Mouse (Mus musculus) lung, embryonic 16.5 days (tissue): ENCODE results near the gene Cnot6l. TPM values are rescaled to one million over a fixed set of nuclear protein-coding genes. Genes with fewer than 3 reads are reported as not detected.

Experiments
- ATAC-seq: fragments of 200-750 bp; cut with Nextera tagmentation; 2 replicates; pipeline ENCODE4 v1.8.0; 2017; ENCODE audit warnings: low read depth, mild to moderate bottlenecking, moderate library complexity
- H3K27ac ChIP-seq: fragments of 300-500 bp; sonication (generic); 2 replicates; pipeline ENCODE4 v1.5.1; 2014; ENCODE audit warnings: mild to moderate bottlenecking, control low read depth, low read length
- H3K27me3 ChIP-seq: fragments of 300-500 bp; sonication (generic); 2 replicates; pipeline ENCODE4 v1.6.1; 2014; ENCODE audit warnings: low read depth, low read length, mixed read lengths; ENCODE audit not compliant: control insufficient read depth, insufficient read depth
- H3K36me3 ChIP-seq: fragments of 300-500 bp; sonication (generic); 2 replicates; pipeline ENCODE4 v1.6.1; 2014; ENCODE audit warnings: low read length; ENCODE audit not compliant: control insufficient read depth, insufficient read depth
- H3K4me1 ChIP-seq: fragments of 300-500 bp; sonication (generic); replicated peaks from 2 replicates; pipeline ENCODE4 v1.6.1; 2014; ENCODE audit warnings: low read length, mixed read lengths; ENCODE audit not compliant: control insufficient read depth, insufficient read depth
- H3K4me2 ChIP-seq: fragments of 300-500 bp; sonication (generic); 2 replicates; pipeline ENCODE4 v1.6.1; 2014; ENCODE audit warnings: low read depth, low read length, control low read depth
- H3K4me3 ChIP-seq: fragments of 300-500 bp; sonication (generic); 2 replicates; pipeline ENCODE4 v1.5.1; 2014; ENCODE audit warnings: mild to moderate bottlenecking, low read length, control low read depth
- H3K9ac ChIP-seq: fragments of 300-500 bp; sonication (generic); 2 replicates; pipeline ENCODE4 v1.6.1; 2014; ENCODE audit warnings: low read length, control low read depth
- H3K9me3 ChIP-seq: fragments of 300-500 bp; sonication (generic); 2 replicates; pipeline ENCODE4 v1.6.1; 2016; ENCODE audit warnings: low read length; ENCODE audit not compliant: control insufficient read depth
- WGBS: fragments of 180-500 bp; shearing (Covaris S2); extraction: QIAGEN DNeasy Blood & Tissue Kit; methylation state at CpG from one replicate; pipeline ENCODE4 v1.1.7; 2014; 5-methylcytosine and 5-hydroxymethylcytosine counted together
- polyA plus RNA-seq: library from polyadenylated mRNA; unstranded; fragments of >200 nt; fragmentation: Nextera tagmentation; extraction: Ambion mirVana; gene quantifications from 2 replicates; pipeline ENCODE4 v1.2.1, GENCODE M21; 2015

The Cnot6l gene
- polyA plus RNA-seq, 1 experiment from 2014 or later, result 18.9 TPM

- Histone ChIP-seq H3K4me3 (no peak overlapping the region), H3K36me3 (no peaks in the 10 kb centered on the region), H3K4me1 (no peaks in the 10 kb centered on the region), H3K9ac (no peak overlapping the region), H3K27me3 (no peaks in the 10 kb centered on the region), H3K27ac (peak overlapping the region; percentile 46; the same call in 1 of the 2 replicates), H3K4me2 (no peak overlapping the region), H3K9me3 (no peaks in the 10 kb centered on the region)
- 44% methylated on average over 2 of the region's 2 CpGs for WGBS
- ATAC-seq, result peak; percentile 51; the same call in 1 of the 2 replicates
These were observed 32.6 kb upstream of the Cnot6l start for GRCm38 (mm10) chr5:96196547-96197052.

DNA sequence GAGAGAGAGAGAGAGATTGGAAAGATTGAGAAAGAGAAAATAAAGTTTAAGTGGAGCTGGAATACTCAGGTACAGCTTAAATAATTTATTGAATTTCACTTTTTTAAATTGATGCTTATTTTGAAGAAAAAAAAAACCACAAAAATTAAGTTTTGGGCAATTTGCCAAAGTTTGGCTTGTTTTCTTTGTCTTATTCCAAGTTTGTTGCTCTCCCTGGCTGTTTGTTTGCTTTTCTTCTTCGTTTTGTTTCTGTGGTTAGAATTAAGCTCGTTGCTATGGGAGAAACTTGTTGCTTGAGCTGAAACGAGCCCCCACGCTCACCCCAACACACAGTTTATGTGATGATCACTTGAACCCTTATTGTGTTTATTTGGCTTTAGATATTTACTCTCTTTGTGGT is 27.3 kb upstream of the Cnot6l start:
- ATAC-seq, result no peak
- Histone ChIP-seq H3K36me3 (no peaks in the 10 kb centered on the region), H3K27ac (no peak overlapping the region), H3K9me3 (no peaks in the 10 kb centered on the region), H3K4me3 (no peak overlapping the region), H3K4me1 (no peaks in the 10 kb centered on the region), H3K4me2 (no peak overlapping the region), H3K27me3 (no peaks in the 10 kb centered on the region), H3K9ac (no peak overlapping the region)
- 22% methylated on average over 4 of the region's 4 CpGs for WGBS

- H3K9ac ChIP-seq, result no peak overlapping the region
- WGBS, result 100% methylated on average over 1 of the region's 1 CpGs
- H3K36me3 ChIP-seq, result no peaks in the 10 kb centered on the region
- H3K4me1 ChIP-seq, result no peaks in the 10 kb centered on the region
- H3K9me3 ChIP-seq, result no peaks in the 10 kb centered on the region
- no peak for ATAC-seq
- H3K27ac ChIP-seq, result no peak overlapping the region
- H3K4me3 ChIP-seq, result no peak overlapping the region
- no peak overlapping the region for H3K4me2 ChIP-seq
- H3K27me3 ChIP-seq, result no peaks in the 10 kb centered on the region
These were observed 25.8 kb upstream of the Cnot6l start for GRCm38 (mm10) chr5:96189761-96190160.

GRCm38 (mm10) chr5:96183987-96184386 is 20.0 kb upstream of the Cnot6l start:
- Histone ChIP-seq H3K9me3 (no peaks in the 10 kb centered on the region), H3K36me3 (no peaks in the 10 kb centered on the region), H3K4me1 (no peaks in the 10 kb centered on the region), H3K27ac (no peak overlapping the region), H3K4me2 (no peak overlapping the region), H3K27me3 (no peaks in the 10 kb centered on the region), H3K4me3 (no peak overlapping the region), H3K9ac (no peak overlapping the region)
- no peak for ATAC-seq
- 31% methylated on average over 2 of the region's 2 CpGs for WGBS

DNA sequence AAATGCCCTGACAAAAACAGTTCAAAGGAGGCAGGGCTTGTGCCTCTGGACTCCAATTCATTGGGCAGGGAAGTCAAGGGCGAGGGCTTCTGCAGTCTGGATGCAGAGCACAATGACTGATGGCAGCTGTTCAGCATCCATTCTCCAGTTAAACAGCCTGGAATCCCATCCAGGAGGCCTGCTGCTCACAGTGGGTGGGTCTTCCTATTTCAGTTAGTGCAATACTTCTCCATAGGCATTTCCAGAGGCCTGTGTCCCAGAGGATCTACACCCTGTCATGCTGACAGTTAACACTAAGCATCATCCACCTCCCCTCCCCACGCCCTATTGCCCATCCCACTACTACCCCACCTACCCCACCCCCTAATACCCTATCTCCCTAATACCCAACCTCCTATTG is 19.2 kb upstream of the Cnot6l start:
- no peak for ATAC-seq

DNA sequence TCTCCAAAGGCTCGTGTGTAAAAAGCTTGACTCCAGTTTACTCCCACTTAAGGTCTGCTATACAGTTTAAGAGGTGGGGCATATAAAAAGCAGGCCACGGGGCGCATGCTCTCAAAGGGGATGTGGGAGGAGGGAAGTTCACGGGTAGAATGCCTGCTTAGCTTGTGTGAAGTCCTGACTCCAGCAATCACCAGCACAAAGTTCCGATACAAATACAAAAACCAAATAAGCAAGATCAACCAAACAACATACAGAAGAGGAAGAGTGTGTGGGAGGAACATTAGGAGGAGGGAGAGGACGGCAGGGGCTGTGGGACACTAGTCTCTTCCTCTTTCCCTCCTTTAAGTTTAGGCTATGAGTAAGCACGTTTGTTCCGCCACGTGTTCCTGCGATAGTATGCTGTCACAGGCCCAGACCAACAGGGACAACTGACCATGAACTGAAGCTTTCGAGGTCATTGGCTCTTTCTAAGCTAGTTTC is 12.9 kb upstream of the Cnot6l start:
- H3K27ac ChIP-seq, result no peak overlapping the region; the same call in 1 of the 2 replicates
- H3K4me1 ChIP-seq, result no peaks in the 10 kb centered on the region
- H3K27me3 ChIP-seq, result no peaks in the 10 kb centered on the region
- H3K4me3 ChIP-seq, result peak overlapping the region; percentile 27
- ATAC-seq, result no peak
- H3K9me3 ChIP-seq, result no peaks in the 10 kb centered on the region
- H3K9ac ChIP-seq, result peak overlapping the region; percentile 2; the same call in 1 of the 2 replicates
- H3K36me3 ChIP-seq, result no peaks in the 10 kb centered on the region
- peak overlapping the region; percentile 51 for H3K4me2 ChIP-seq
- 54% methylated on average over 11 of the region's 11 CpGs for WGBS

More for the DNA sequence above, 19.2 kb upstream of the Cnot6l start:
- no peaks in the 10 kb centered on the region for H3K9me3 ChIP-seq
- no peaks in the 10 kb centered on the region for H3K36me3 ChIP-seq
- H3K9ac ChIP-seq, result no peak overlapping the region
- no peak overlapping the region for H3K4me2 ChIP-seq
- H3K4me3 ChIP-seq, result no peak overlapping the region
- H3K27me3 ChIP-seq, result no peaks in the 10 kb centered on the region
- no peaks in the 10 kb centered on the region for H3K4me1 ChIP-seq
- WGBS, result 82% methylated on average over 2 of the region's 2 CpGs
- H3K27ac ChIP-seq, result no peak overlapping the region

DNA sequence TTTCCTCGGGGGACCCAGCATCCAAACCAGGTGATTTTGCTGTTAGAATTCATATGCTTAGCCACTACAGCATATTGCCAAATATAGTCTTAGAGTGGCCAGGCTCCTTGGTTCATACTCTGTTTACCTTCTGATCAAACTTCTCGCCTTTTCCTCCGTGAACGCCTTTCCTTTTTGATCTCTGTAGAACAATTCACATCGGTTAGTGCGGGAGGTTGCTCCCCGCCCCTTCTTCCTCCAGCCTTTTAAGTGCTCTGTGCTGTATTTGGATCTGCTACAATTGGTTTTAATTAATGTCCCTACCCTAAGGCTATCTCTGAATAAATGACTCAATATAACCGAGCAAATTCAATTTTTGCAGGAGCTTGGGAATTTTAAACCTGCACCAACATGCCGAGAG is 12.2 kb upstream of the Cnot6l start:
- Histone ChIP-seq H3K9me3 (no peaks in the 10 kb centered on the region), H3K4me3 (peak overlapping the region; percentile 27), H3K4me2 (peak overlapping the region; percentile 51), H3K27ac (peak overlapping the region; percentile 4), H3K27me3 (no peaks in the 10 kb centered on the region), H3K9ac (peak overlapping the region; percentile 11; the same call in 1 of the 2 replicates), H3K36me3 (no peaks in the 10 kb centered on the region), H3K4me1 (no peaks in the 10 kb centered on the region)
- 31% methylated on average over 9 of the region's 9 CpGs for WGBS
- ATAC-seq, result 0 out of 2 replicates have a peak, but pooled peaks have one; percentile 31

GRCm38 (mm10) chr5:96171765-96172164 is 7.8 kb upstream of the Cnot6l start:
- no peak overlapping the region for H3K4me3 ChIP-seq
- 85% methylated on average over 4 of the region's 4 CpGs for WGBS
- H3K4me1 ChIP-seq, result no peaks in the 10 kb centered on the region
- H3K9me3 ChIP-seq, result 0 out of 2 replicates have a peak, but pooled peaks cover under 1% of the 10 kb centered on the region
- H3K27ac ChIP-seq, result no peak overlapping the region
- ATAC-seq, result no peak
- no peak overlapping the region for H3K9ac ChIP-seq
- no peaks in the 10 kb centered on the region for H3K27me3 ChIP-seq
- no peak overlapping the region for H3K4me2 ChIP-seq
- no peaks in the 10 kb centered on the region for H3K36me3 ChIP-seq

DNA sequence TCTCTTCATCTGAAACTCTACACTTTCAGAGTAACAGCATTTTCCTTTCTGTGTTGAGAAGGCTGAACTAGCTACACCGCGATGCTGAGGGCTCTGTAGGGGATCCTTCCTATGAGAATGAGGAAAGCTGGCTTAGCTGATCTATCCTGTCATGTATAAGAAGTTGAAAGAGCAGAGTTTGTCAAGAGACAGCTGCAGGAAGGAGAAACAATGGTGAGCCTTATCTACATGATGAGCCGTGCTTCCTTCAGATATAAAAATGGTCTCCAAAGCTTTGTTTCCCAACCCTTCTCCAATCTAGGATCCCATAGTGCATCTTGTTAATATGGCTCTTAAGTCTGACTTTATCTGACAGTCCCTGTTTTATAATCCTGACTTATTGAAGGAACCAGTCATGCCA is 6.5 kb upstream of the Cnot6l start:
- H3K27me3 ChIP-seq, result no peaks in the 10 kb centered on the region
- H3K36me3 ChIP-seq, result no peaks in the 10 kb centered on the region
- H3K27ac ChIP-seq, result no peak overlapping the region
- ATAC-seq, result peak; percentile 15; the same call in 1 of the 2 replicates
- H3K4me1 ChIP-seq, result no peaks in the 10 kb centered on the region
- no peak overlapping the region for H3K4me2 ChIP-seq
- WGBS, result 62% methylated on average over 3 of the region's 3 CpGs
- H3K9ac ChIP-seq, result no peak overlapping the region
- H3K4me3 ChIP-seq, result no peak overlapping the region
- 0 out of 2 replicates have a peak, but pooled peaks cover 3% of the 10 kb centered on the region for H3K9me3 ChIP-seq
